Mouse (Mus musculus) right cerebral cortex, adult 18-20 months (tissue): ENCODE data around the gene Gtf3c1.
"Not testable (repeated sequence)": the region's sequence is repeated elsewhere in the genome, so short reads cannot be mapped to it uniquely, and the experiment has no call there.

Experiments
- DNase-seq: peaks from one replicate; pipeline ENCODE4 v3.0.0; 2022; ENCODE audit warnings: mixed read lengths

Gene Gtf3c1

DNA sequence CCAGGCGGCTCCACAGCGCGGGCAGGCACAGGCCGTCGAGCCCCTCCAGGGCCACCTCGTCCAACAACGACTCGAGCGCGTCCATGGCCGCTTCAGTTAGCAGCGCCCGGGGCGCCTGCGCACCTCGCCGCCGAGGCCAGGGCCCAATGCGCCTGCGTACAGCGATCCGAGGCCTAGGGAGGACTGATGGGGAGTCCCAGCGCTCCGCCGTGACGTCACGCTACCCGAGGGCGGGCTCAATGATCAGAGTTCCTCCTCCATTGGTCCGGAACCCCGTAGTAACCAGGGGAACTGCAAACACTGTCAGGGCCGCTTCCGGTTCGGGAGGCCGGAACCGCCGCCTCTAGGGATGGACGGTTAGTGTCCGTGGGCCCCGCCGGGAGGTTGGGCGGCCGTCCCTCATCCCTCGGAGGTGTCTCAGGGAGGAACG is at the start of gene Gtf3c1, which contains the start of gene D430042O09Rik:
Gtf3c1 (minus strand) TSS at position 188 of the 430 bp plus-strand sequence.
D430042O09Rik (plus strand) TSS at position 296 of the 430 bp plus-strand sequence.
- DNase-seq: peak; percentile 100

DNA sequence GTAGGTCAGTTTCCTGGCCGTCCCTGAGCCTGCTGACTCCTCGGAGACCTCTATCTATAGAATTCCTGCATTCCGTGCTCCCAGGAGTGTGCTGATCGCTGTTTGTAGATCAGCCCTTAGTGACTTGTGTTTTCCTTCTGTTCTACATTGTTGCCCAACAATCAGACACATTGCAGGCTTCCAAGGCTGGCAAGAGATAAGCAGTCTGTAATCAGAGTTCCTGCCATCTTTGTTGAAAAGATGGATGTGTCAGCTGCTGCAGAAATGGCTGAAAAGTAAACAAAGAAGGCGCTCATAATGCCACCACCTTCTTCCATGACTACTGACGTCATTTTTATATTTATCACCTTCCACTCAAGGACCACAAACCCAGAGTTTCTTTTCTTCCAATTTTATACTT is 49.2 kb upstream of the Gtf3c1 start:
- no peak for DNase-seq

DNA sequence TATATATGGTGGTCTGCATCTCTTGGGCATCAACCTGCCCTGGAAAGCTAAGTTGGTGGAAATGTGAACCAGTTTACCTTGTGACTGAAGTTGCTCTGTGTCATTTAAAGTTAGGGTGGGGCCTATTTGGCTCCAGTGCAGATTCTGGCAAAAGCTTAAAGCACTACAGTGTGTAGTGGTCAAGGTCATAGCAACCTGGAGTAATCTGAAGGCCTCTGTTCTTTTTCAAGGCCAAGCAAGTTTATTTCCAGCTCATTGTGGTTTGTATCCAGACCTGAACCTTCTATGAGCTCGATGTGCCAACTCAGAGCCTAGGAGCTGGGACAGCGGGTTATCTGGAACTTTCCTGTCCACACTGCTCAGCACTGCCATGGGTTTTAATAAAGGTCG is 45.7 kb upstream of the Gtf3c1 start:
- no peak for DNase-seq

DNA sequence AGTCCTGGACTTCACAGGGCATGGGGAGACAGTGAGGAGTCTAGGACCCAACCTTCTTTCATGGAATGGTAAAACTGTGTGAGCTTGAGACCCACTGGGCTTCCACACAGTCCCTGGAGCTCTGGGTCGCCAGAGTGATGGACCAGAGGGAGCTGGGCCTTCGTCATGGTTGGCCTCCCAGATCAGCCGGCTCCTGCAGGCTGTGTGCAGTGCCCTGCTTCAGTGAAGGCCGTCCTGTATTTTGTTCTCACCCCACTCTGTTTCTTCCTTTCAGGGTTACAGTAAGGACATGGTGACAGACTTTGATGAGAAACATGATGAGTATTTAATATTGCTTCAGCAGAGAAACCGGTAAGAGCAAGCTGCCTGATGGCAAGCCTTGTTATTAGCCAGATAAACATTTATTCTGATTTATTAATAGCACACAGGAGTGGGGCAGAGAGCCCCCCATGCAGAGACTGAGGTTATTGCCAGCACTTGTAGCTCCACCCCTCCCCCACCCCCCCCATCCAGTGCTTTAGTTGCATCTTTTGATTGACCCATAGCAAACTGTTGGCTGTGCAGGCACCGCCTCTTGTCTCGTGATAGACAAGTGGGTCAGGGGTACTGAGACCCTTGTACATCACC is 45.2 kb upstream of the Gtf3c1 start:
- no peak for DNase-seq

DNA sequence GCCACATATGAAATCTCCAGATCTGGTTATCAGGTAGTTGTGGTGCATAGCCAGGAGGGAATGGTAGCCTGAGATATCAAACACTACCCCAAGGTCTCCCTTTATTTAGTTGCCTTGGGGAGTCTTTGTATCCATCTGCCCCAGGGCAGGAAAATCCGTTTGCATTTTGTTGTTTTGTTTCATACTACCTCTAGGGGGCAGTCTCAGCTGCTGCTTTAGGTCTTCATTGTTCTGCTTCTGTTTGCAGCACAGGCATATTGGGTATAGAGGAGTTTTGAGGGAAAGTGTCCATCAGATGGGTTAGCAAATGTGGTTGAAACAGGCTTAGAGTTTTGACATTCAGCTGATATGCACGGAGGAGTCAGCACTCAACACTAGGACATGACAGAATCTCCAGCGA is 40.6 kb upstream of the Gtf3c1 start:
- DNase-seq: no peak

DNA sequence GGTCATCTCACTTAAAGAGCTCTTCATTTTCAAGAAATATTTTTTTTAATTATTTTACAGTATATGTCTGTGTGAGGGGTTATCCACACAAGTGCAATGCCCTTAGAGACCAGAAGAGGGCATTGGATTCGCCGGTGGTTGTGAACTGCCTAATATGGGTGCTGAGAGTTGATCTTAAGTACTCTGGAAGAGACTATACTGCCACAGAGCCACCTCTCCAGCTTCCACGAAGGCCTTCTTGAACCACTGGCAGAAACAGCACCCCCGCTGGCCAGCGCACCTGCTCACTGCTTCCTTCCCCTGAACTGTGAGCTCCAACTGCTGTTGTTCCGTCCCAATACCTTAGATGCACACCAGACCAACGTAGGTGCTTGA is 39.7 kb upstream of the Gtf3c1 start:
- no peak for DNase-seq

DNA sequence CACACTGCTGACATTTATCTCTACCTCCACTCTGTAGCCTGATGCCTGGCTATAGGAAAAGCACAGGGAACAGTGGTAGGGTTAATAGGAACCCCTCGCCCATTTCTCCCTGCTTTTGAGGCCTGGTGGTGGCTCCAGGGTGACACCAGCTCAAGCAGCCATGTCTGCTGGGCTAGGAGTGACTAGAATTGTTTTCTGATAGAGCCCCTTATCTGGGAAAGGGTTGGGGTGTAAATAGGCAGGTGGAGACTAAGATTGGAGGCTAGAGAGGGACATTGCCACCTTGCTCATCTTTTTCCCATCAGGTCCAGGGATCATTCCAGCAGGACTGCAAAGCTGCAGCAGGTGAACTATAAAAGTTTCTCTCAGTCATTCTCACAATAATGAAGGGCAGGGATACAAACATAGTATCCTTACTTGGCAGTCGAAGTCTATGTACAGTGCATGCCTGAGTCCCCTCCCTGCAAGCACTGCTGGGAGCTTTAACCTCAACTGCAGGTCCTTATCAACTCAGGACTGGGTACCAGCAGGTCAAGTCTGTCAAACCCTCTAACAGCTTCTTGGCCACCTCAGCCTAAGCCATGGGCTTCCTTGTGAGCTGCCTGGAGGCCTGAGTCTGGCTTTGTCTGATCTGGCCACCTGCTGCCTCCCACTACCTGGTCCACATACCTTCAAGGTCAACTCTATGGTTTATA is 39.2 kb upstream of the Gtf3c1 start:
- DNase-seq: no peak

DNA sequence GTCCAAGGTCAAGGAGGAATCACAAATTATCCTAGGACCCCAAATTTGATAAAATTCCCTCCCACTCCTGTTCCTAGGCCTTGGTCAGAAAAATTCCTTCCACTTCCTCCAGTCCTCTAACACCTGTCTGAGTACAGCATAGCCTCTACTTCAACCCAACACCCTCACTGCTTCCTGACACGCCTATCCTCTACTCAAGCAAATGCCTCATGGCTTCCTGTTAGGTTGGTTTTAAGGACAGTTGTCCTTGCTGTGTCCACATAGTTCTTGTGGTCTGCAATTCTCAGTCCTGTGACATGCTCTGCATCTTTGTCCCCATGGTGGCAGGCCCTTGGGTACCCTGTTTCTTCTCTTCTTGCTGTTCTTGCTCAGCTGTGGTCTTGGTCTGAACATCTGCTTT is 37.2 kb upstream of the Gtf3c1 start:
- DNase-seq: no peak

DNA sequence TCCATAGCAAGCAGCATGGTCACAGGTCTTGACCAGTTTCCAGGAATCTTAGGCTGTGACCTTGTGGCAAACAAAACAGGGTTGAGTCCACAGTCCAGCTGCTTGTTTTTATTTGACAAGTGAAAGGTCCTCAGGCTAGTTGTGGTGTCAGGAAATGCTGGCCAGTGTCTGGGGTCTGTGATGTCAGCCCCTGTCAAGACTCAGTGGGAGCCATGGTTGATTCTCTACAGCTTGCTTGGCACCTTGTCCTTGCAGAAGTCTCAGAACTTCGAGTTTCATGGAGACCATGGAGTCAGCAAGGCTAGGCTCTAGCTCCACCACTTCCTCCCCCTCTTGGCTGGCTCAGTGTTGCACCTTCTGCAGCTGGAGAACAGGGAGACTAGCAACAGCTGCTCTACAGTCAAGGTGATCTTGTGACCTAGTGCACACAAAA is 33.7 kb upstream of the Gtf3c1 start:
- no peak for DNase-seq

DNA sequence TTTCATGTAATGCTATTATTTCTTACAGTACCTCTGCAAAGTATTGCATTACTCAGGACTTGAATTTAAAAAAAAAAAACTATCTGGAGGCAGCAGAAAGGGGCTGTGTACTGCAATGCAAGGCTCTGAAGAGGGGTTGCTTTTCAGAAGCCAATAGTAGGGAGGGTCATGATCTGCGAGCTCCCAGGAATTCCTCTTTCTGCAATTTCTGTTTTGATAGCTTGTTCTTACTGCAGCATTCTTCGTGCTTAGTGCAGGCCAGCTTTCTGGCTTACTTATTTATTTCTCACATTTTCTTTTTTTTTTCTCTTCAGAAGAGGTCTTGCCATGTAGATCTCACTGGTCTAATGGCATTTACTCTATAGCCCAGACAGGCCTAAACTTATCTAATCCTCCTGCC is 32.9 kb upstream of the Gtf3c1 start:
- no peak for DNase-seq

DNA sequence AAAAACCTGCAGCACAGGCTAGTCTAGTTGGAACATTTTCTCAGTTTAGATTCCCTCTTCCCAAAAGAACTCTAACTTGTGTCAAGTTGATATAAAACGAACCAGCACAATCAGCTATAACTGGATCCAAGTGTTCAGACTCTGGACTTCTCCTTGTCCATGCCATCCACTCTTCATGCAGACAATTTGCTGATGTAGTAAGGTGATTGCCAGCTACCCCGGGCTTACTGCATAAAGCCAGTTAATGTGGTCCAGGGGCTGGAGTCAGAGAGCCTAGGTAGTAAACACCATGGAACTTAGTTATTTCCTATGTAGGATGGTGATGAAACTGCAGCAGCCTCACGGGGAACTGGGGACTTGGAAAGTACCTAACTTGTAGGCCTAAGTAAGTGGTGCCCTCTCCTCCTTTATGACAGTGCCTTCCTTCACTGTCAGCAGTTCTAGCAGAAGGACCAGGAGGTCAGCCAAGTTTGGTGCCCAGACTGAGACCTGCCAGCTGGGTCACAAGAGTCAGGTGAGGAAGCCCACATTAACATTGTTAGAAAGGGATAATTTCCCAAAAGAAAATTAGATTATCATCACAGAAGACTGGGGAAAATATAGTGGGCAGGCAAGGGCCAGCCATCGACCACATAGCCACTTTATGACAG is 28.9 kb upstream of the Gtf3c1 start:
- no peak for DNase-seq

DNA sequence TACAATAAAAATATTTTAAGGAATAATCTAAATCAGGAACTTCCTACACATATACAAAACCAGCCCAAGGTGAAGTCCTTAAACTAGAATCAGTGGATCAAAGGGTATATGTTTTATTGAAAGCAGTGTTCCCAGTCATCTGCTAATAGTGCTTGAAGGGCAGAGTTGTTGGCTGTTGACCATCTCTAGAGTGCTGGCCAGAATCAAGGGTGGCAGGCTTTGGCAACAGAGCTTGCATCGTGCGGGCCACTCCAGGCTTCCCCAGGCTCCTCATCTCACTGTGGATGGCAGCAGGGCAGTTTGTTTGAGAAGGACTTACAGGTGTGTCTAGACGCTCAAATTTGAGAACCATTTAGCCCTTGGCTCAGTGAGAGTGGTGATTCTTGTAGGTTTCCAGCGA is 26.2 kb upstream of the Gtf3c1 start:
- no peak for DNase-seq

DNA sequence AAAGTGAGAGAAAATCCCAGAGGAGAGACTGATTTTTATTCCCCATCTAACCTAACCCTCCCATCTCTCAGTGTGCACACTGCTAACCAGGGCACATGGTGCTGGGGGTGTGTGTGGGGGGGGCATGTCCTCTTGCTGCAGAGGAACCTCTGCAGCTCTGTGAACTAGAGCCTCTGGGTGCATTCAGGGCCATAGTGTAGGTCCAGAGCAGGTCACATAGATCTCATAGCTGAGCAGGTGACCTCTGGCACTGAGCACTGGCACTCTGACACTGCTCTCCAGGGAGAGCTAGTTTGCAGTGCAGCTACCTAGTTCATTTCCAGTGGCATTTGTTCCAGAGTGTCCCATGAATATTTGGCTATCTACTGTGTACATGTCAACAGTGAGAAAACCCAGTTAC is 24.1 kb upstream of the Gtf3c1 start:
- DNase-seq: no peak

DNA sequence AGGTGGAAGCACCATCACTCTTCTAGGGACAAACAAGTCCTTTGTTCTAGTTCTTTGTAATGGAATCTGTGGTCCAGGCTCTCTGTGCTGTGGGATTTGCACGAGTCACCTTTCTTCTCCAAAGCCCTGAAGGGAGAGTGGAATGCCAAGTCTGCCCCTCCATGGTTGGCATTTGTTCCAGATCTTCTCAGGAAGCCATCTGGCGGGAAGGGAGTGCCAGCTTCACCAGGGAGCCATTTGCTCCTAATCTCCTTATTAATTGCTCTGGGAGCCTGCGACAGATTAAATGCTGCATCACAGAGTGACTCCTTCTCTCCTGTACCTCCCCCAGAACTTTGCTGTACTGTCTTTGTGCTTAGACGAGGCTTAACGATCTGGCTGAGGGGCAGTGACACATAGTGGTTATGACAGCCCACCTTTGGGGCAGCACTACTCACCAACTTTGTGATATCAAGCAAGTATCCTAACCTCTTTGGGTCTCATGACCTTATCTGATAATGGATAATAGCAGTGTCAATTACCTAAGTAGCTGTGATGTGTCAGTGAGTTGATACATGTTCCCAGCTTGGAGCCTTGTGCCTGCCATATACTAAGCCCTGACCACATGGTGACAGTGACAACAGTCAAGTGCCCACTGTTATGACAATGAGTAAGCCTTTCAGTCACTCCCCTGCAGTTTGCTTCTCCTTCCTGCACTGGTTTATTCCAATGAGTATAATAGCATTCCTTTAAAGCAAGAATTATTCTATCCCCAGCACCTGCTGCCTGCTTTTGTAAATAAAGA is 15.8 kb upstream of the Gtf3c1 start:
- DNase-seq: no peak

DNA sequence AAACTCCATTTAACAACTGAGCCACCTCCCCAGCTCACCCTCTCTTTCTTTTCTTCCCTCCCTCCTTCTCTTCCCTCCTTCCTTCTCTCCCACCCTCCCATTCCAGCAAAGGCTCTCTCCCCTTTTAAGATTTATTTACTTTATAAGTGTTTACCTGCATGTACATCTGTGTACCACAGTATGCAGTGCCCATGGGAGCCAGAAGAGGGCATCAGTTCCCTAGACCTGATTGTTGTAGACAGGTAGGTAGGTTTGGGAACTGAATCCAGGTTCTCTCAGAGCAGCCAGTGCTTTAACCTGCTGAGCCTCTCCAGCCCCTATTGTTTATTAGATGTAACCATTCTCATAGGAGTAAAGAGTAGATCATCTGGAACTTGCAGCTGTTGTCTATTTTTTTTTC is 14.5 kb upstream of the Gtf3c1 start:
- no peak for DNase-seq

DNA sequence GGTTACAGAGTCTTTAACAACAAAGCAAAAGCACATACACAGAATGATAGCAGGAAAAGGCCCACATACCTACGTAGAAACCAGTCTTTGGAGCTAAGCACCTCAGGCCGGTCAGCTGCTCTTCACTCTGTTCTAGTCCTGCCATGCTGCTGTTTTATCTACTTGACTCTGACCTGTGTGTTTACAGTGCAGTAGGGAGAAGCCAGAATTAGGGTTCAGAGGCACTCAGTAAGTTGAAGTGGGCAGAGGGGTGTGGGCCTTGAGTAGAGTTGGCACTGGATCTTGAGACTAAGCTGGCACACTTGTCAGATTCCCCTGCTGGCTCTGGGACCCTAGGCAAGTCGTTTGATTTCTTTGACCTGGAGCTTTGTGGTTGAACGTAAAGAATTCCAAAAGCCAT is 13.5 kb upstream of the Gtf3c1 start:
- DNase-seq: no peak

DNA sequence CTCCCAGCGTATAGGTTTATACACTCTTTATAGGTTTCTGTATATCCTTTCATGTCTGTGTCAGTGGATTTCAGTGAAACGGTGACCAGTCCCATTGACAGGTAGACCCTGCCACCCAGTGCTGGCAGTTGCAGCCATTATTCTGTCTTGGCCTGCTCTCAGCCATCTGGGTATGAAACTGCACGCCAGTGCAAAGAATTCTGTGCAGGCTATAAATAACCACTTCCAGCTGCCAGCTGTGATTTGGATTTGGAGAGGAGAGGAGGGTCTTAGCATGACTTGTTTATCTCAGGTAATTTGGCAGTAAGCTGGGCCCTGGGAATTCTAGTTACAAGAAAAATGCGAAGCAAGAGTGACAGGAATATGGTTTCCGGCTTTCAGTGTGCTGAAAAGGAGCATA is 12.8 kb upstream of the Gtf3c1 start:
- DNase-seq: no peak

DNA sequence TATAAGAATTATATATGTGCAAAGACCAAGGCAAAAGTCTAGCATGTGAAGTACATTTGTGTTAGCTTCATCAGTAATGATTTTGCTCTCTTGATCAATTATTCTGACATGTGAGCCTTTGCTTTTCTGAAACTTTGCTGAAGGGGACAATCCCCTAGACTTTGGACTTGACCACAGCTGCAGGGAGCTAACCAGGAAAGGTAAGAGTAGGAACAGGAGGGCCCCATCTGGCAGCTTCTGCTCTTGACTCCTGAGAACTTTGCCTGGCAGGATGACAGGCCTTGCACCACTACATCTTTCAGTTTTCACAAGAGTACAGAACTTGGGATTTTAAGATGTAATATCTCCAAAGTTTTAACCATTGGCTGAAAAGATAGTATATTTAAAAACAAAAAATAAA is 10.0 kb upstream of the Gtf3c1 start:
- DNase-seq: no peak

DNA sequence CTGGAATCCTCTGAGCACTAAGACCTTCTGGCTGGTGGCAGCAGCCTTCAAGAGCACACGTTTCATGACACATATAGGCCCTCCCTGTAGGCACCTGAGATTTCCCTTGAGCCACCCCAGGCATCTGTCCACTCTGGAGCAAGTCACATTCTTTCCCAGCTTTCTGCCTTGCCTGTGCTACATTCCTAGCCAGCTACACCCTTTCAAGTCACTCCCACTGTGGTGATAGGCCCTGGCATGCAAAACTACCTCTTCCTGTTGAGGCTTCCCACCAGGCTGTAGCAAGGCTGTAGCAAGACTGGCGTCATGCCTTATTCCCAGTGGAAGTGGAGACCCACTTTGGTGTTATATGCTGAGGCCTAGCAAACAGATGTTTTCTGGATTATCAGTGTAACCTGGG is 9.1 kb upstream of the Gtf3c1 start:
- no peak for DNase-seq

DNA sequence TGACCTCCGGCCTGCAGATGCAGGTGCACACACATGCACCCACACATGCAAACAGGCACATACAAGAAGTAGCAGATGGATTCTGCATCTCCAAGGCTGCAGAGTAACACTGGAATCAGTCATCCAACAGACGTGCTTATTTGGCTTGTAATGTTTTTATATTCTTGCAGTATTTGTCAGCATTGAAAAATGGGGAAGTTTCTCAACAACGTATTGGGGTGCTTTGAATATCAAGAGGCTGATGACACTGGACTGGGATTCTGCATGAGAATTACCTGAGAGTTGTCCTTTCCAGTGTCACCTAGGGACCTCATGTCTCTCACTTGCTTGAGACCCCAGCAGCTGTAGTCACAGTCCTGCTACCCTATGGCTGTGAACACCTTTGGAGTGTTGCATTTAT is 7.2 kb upstream of the Gtf3c1 start:
- DNase-seq: no peak

DNA sequence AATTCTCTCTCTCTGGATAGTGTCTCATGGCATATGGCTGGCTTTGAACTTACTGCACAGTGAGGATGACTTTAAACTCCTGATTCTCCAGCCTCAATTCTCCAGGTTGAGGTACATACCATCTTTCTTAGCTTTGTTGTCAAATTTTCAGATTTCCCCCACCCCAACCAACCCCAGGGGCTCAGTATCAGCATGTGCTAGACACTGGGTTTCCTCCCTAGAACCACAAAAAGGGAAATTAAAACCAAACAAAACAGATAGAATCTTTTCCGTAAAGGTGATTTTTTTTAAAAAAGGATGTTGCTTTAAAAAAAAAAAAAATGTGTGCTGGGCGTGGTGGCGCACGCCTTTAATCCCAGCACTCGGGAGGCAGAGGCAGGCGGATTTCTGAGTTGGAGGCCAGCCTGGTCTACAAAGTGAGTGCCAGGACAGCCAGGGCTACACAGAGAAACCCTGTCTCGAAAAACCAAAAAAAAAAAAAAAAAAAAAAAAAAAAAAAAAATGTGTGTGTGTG is 6.0 kb upstream of the Gtf3c1 start:
- DNase-seq: not testable (repeated sequence)

DNA sequence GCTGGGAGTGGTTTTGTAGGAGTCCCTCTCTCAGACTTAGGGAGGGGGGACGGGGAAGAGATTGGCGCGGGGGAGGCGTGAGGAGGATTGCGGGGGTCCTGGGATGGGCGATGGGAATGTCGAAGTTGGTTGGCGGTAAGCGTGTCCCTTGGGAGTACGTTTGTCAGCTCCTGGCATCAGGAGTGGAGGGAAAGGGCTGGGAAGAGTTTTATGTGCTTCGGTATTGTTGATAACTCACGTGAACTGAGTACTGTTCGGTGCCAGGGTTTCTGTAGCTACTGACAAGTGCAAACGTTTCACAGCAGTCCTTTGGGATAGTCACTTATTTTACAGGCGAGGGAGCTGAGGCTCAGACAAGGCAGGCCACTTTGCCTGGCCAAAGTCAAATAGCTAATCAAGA is 520 bp upstream of the Gtf3c1 start:
- DNase-seq: no peak

DNA sequence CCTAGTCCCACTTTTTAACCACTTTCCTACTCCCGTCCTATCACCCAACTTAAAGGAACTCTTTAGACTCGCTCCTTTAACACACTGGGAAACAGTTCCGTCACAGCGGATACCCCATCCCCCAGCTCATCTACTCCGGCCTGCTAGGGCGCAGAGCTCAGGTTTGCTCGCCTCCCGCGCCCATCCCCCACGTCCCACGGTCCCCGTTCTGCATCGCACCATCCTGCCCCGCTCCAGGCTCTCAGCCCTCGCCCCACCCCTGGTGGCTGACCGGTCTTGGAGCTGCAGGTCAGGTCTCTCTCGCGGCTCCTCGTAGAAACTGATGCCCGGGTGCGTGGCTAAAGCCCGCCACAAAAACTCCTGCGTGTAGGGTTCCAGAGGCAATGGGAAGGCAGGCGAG is 394 bp downstream of the Gtf3c1 start:
- peak; percentile 56 for DNase-seq
